Mouse (Mus musculus) lung, postnatal 14 days (tissue): ENCODE measurements at regions not wholly inside any gene's neighbourhood (a gene's known extent, or its start where the extent isn't known, plus 50 kb on each side); places are given as distances from the start of the nearest gene placed in this dataset.

Experiments used
- DNase-seq: peaks from one replicate; pipeline ENCODE4 v3.0.0; 2021

DNA sequence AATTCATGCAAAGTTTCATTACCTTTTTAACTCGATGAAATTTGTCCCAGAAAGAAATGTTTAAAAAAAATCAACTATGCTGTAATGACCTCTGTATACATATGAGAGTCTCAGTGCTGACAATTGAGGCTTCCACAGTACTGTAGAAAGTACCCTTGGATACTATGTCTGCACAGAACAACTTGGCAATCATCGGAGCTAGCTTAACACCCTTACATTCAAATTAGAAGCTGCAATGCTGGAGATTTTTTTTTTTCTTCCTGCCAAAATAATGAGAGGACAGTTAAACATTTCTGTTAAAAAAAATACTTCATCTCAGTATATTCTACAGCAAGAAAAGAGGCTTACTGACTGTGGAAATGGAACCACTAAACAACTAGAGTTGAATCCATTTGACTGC is 452.1 kb upstream of the Cntn6 start:
- DNase-seq: no peak

DNA sequence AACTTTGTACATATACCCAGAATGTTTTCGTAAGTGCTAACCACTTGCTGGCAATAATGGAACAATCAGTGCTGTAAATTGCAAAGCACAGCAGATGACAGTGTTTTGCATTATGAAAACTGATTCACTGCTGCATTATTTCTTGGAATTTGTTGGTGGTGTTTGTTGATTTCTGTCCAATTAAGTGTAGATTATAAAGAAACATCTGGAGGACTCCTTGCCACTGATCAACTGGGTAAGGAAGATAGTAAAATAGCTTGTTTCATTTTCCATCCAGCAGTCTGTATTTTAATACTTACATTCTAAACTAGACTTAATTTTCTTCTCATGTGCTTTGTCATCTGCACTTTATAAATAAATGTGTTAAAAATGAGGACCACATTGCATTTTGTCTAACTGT is 436.6 kb upstream of the Cntn6 start:
- no peak for DNase-seq

DNA sequence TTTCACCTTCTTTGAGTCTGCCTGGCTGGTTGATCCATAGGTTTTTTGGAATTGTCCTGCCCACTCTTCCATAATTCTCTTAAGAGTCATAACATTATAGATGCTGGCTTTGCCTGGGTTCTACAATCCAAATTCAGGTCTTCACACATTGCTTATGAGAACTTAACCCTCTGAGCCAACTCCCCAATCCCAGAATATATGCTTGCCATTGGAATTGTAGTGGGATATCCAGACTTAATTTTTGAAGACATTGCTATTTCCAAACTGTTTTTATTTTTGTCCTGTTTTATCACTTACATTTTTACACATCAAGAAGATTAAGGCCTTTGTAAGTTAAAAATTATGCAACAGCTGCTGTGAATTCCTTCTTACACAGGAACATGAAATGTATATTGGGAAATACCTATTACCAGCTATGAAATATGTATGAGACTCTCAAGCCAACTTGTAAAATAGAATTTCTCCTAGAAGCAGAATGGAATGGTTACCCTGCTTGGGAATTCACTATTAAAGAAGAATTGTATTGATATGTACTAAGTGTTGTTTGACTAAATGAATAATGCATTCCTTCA is 430.8 kb upstream of the Cntn6 start:
- DNase-seq: no peak

DNA sequence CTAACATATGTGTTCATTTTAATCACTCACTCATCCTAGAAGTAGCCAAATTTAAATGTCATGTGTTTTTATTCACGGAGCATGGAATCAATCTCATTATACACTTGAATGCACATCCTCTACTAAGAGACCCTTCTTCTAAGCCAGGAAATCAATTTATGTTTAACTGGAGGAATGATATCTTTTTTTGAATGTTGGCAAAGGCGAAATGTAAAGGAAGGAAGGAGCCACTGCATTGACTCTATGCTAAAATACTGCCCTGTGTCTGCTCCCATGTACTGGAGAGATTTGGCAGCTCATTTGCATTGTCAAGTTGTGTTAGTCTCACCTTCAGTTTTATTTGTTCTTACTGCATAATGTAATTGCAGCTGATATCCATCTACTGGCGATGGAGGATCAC is 412.0 kb upstream of the Cntn6 start:
- no peak for DNase-seq

DNA sequence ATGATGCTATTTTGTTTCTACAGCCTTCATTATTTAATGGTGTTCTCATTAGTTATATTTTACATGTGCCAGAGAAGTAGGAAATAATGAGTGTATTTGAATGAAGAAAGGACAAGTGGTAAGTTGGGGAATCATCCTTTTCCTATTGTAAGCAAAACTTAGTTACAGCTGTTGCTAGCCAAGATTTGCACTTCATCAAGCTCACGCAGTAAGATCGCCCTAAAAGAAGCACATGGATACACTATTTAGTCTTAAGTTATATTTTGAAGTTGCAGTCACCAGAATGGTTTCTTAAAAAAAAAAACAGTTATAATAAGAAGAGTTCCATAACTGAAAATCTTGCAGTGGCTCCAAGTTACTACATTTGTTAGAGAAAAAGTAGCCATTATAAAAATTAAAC is 410.3 kb upstream of the Cntn6 start:
- DNase-seq: no peak

DNA sequence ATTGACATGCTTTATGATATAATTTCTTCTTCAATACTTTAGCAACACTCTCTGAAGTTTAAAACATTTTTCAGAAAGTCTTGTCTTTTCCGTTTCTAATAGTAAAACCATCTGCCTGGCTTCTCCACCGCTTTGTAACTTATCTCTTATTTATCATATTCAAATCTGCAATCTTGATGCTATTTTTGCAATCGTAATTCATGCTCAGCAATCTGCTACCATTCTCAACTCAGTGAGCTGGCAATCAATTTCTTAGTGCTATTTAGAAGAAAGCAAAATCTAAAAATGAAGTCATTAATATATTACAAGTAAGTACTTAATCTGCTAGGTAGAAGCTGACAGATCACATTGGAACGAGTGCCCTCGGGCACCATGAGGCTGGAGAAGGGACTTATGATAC is 384.2 kb upstream of the Cntn6 start:
- no peak for DNase-seq
